Mouse (Mus musculus): ENCODE results near the gene Gm37240.
A peak's percentile ranks its signal among the peaks of the same experiment; 100 is the strongest.

Gm37240 gene

DNA sequence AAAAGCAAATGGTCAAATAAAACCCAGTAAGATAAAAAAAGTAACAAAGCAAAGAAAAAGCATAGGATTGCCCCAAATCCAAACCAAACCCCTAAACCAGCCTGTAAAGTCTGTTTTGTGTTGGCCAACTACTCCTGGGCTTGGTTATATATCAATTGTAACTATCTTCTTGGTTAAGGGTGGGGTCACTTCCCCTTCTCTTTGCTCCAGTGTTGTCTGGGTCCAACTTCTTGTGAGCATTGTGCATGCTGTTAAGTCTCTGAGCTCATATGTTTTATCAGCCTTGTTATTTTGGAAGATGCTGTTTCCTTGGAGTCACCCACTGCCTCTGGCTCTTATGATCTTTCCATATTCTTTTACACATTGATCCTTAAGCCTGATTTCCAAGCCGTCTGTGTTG lies 1032.9 kb downstream of the Gm37240 start:
- no peak for DNase-seq

DNA sequence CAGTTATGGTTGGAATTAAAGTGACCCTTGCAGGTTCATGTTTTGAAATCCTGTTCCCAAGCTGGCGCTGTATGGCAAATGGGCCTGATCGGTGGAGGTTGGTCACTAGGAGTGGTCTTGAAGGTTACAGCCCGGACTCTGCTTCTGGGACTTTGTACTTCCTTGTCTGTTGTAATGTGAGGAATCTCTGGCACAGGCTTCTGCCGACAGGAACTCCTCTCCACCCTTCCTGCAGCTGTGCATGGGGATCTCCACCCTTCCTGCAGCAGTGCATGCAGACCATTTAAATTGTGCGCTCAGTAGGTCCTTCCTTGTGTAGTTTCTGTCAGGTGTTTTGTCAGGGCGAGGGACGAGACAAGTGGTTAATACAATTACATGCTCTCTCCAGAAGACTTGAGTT lies 1034.4 kb downstream of the Gm37240 start:
- no peak for DNase-seq

DNA sequence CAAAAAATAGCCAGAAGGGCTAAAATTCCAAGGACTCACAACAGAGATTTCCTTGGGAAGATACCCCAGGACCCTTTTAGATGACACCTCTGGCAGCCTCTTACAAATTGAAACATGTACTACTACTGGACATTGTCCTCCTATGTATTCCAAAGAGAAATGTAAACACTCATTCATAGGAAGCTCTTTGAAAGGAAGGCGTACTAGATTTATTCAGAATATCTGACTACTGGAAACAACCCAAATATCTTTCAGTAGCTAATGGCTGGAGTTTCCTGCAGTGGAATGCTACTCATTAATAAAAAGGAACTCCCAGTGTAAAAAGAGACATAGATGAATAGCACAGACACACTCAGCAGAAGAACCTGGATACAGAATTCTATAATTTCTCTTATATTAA lies 1035.5 kb downstream of the Gm37240 start:
- DNase-seq = no peak

DNA sequence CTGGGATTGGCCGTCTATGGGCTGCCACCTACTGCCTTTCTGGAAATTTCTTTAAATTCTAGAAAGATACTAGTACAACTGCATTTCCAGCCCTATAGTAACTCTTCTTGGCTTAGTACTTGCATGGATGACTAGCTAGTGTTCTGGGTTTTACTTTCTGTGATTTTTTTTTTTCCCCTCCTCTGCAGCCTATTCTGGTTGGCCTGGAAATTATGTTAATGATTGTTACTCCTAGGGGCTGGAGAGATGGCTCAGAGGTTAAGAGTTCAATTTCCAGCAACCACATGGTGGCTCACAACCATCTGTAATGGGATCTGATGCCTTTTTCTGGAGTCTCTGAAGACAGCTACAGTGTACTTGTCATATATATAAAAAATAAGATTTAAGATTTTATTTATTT lies 1036.9 kb downstream of the Gm37240 start:
- no peak for DNase-seq

DNA sequence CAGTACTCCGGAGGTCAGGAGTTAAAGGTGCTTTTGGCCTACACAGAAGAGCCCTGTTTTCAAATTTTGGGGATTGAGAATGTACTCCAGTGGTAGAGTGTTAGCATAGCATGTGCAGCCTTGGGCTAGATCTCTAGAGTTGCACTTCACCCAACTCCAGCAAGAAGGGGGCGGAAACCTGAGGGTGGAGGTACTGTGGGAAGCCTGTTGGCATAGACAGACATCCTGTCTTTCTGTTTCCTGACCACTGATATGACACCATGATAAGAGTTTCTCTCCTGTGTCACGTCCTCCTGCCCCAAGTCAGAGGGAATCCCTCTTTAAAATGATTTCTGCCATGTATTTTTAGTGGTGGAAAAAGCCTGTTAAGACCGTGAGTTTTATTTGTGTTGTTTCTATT lies 1038.5 kb downstream of the Gm37240 start:
- no peak for DNase-seq

DNA sequence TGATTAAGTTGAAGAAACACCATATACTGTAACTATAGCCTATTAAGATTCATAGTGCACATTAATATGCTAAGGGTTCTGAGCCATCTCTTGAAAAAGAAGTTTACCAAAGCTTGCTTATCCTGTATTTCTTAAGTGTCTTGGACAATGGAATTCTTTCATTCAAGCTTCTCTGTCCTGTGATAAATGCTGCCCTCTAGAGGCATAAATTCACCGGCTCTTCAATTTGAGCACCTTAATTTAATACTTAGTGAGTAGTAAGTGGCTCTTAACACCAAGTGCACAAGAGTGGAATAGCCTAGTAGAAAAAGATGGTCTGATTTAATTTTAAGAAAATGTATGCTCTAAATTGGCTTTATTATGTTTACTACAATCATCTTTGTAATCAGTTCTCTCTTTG lies 1043.7 kb downstream of the Gm37240 start:
- no peak for DNase-seq

DNA sequence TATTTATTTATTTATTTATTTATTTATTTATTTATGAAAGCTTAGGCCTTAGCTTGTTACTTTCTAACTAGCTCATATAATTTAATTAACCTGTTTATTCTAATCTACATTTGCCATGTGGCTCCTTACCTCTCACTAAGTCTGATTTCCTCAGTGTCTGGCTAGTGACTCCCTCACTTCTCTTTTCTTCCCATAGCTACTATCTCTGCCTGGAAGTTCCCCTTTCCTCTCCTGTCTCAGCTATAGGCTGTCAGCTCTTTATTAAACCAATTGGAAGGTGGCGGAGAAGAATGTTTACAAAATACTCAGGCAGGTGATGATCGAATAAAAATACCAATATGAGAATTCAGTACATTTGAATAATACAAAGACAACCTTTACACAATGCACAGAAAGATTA lies 1044.5 kb downstream of the Gm37240 start:
- no peak for DNase-seq

DNA sequence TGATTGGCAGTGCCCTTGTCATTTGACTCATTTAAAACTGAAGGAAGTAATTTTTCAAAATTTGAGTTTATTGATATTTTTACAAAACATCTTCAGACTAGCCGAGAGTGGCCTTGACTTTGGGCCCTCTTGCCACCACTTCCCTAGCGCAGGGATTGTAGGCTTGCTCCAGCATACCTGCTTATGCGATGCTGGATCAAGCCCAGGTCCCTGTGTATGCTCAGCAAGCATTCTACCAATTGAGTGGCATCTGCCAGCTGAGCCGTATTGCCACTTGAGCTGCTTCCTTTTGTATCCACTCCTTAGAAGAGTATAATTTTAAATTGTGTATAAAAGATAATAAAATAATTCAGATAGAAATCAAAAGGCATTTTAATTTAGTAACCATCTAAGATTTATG lies 1046.0 kb downstream of the Gm37240 start:
- DNase-seq = no peak

DNA sequence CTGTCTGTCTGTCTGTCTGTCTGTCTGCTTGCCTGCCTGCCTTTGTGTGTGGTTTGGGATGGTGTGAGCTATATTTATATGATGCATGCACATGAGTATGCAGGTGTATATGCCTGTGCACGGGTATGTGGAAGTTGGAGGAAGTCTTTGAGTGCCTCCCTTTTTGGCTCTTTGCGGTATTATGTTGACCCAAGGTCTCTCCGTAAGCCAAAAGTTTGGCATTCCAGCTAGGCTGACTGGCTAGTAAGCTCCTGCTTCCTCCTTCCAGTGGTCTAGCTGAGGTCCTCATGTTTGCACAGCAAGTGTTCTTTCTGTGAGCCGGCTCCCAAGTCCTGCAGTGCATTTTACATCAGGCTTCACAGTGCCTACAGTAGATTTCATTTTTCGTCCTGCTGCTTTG lies 1047.8 kb downstream of the Gm37240 start:
- DNase-seq = no peak

DNA sequence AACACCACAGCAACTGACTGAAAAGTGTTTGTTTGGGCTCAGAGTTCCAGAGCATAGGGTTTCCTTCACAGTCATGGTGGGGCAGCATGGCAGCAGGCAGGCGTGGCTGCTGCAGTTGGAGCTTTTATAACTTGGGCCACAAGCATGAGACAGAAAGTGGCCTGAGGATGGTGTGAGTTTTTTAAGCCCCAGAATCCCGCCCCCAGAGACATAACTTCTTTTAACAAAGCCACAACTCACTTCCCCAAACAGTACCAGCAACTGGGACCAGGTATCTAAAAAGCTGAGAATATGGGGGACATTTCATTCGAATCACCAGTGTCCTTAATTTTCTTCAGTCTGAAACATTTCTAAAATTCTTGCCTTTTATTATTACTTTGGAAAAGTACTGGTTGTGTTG lies 1049.3 kb downstream of the Gm37240 start:
- DNase-seq = no peak

DNA sequence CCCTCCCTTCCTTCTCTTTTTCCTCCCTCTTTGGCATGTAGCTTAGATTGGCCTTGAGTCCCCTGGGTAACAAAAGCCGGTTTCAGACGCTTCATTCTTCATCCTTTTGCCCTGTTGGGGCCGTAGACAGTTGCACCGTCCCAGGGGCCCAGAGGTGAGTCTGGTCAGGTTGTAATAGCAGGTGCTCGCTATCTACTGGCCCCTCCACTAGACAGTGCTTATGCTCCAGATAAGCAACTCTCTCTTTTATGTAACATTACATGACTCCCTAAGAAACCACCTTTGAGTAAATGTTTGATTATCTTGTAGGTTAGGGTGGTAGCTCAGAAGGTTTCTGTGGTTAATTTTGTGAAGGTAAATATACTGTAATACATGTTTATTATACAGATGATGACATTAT lies 1051.3 kb downstream of the Gm37240 start:
- DNase-seq = no peak

DNA sequence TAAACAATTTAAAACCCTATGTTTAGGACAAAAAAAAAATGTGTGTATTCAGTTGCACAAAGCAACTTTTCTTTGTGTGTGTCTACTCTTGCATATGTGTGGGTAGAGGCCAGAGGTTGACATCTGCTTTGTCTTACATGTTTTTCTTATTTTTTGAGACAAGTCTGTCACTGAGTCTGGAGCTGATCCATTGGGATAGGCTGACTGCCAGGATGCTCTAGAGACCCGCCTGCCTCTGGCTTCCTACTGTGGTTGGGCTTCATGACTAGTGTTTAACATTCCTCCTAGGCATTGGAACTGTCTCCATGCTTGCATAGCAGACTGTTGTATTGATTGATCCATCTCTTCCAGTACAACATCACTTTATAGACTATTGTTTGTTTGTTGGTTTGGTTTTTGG lies 1058.0 kb downstream of the Gm37240 start:
- no peak for DNase-seq

DNA sequence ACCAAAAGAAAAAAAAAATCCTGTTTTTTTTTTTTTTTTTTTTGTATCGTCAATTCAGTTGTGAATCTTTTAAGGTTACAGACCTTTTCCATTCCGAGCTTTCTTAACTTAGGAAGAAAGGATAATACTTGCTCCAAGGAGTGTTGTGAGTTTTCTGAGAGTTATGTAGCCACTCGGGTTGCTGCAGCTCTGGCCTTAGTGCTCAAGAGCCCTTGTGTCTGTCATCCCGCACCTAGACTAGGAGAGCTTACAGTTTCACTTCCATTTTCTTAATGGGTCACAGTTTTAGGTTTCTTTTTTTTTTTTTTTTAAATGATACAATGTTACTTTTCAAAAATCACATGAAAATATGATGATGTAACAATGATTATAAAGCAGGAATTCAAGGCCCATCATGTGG lies 1059.7 kb downstream of the Gm37240 start:
- no peak for DNase-seq

DNA sequence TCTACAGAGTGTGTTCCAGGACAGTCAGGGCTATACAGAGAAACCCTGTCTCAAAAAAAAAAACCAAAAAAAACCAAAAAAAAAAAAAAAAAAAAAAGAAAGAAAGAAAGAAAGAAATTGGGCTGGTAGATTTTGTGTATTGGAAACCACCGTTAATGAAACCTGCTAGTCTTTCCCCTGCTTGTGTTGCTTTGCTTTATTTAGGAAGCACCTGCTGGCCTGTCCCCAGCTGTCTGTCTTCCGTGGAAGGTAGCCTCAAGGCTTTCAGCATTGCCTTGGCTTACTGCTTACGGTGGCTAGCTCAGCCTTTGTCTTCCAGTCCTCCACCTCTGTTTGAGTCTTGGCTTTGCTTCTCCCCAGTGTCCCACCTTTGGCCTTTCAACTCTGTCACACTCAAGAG lies 1060.4 kb downstream of the Gm37240 start:
- DNase-seq = no peak

DNA sequence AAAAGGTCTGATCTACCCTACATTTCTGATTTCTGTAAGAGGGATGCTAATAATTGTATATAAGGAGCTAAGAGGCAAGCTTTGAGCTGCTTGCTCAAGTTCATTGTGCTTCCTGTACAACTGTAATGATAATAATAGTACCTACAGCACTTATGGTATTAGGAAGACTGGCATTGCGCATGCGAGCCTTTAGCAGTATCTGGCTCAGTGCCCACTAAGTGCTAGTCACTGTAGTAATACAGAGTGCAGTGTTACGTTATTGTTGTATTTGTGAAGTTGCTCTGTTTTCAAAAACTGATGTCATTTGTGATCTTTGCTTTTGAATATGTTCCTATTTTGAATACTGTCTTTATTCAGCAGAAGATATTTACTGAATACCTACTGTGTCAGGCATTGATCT lies 1060.9 kb downstream of the Gm37240 start:
- no peak for DNase-seq

DNA sequence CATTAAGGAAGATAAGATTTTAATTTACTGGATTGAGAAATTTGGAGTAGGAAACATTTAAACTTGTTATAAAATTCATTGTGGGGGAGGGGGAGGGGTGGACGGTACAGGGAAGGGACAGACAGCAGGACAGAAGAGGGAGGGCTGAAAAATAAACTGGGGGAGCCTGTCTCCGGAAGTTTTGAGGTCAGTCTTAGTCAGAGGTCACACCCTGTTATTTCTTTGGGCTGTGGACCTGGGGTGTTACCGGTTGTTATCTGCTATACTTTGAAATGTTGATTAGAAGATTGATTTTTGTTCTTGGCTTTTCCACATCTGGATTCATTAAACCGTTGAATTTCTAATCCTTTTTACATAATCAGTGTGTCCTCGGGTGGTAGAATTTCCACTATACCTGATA lies 1061.3 kb downstream of the Gm37240 start:
- no peak for DNase-seq

DNA sequence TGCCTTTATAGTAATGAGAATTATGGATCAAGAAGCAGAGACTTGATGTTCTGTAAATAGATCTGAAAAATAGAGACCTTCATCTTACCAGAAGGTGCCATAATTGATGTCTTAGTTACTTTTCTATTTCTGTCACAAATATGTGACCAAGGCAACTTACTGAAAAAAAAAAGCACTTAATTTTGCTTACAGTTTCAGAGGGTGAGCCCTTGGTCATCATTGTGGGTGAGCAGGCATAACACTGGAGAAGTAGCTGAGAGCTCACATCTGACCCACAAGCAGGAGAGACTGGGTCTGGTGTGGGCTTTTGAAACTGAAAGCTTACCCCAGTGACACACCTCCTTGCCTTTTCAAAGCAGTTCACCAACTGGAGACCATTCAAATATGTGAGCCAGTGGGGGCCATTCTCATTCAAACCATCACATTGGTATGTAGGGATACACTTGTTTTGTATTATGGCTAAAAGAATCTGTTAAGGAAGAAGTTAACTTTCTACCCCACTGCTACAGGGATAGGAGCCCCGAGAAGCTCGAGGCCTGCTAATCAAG lies 1066.6 kb downstream of the Gm37240 start:
- no peak for DNase-seq

DNA sequence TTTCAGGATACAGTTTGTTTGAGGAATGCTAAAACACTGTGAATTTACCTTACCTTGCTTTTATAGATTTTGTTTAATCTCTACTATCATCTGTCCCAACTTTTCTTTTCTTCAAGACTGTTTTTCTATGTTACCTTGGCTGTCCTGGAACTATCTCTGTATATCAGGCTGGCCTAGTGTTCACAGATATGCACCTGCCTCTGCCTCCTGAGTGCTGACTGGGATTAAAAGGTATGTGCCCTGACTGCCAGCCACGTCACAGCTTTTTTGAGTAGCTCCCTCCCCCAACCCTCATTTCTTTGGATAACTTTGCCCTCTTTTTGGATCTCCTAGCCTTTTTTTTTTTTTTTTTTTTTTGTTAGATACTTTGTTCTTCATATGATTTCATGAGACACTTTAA lies 1070.4 kb downstream of the Gm37240 start:
- DNase-seq = no peak

DNA sequence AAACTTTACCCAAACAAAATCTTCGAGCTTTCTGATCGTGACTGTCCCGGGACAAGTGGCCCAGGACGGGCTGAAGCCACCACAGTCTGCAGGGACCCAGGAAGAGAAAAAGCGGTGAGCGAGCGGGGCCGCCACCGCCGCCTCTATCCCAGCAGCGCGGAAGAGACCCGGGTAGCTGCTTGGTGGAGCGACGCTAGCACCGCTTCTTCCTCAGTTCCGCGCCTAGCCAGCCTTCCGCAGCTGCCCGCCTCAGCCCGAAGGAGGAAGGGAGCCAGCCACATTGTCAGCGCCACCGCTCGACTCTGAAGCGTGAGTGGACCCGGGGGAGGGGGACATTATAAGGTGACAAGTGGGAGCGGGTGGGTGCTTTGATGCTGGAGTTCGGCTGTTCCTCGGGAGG lies 1071.9 kb downstream of the Gm37240 start:
- peak; percentile 20 for DNase-seq

DNA sequence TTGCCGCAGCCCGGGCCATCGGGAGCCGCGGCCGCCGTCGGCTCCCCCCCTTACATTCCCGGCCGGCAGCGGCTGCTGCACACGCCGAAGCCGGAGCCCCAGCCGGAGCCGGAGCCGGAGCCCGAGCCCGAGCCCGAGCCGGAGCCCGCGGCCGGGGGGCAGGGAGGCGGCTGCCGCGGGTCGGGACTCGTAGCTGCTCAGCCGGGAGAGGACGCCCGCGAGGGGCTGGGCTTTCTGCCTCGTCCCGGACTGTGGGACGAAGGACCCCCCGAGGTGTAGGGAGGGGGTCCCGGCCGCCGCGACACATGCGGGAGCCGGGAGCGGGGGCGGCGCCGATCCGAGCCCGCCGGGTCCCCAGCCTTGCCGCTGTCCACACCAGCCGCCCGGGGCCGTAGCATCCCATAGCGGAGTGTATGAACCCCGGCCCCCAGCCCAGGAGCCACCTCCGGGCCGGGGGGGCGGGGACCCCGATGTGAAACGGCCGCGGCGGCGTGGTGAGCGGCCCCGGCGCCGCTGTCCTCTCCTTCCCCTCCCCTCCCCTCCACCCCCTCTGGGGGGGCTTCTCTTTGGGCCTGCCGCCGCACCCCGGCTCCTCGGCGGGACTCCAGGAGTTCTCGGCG lies 1072.4 kb downstream of the Gm37240 start, which contains the start of gene Fbxw7:
Fbxw7 (plus strand) TSS at position 507 of the 620 bp plus-strand sequence.
- DNase-seq = peak; percentile 61

DNA sequence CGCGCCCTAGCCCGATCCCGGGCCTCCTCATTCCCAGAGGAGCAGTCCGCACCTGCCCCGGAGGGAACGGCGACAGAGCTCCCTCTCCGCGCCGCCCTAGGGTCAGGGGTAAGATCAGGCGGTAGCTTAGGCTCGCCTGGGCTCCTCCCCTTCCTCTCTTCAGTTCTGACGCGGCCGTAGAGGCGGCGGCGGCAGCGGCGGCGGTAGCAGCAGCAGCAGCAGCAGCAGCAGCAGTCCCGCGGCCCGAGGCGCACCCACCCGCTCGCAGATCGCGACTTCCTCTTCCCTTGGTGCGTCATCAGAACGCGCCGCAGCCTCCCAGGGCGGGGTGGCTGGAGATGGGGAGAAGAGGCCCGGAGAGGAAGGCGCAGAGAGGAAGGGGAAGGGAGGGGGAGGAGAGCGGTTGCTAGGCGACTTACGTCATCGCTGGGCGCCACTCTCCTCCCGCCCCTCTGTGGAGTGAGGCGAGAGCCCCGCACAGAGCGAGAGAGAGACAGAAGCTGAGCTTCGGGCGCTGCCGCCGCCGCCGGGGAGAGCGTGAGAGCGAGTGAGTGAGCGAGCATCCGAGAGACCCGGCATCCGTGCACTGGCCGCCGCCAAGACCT lies 1073.1 kb downstream of the Gm37240 start:
- peak; percentile 100 for DNase-seq

DNA sequence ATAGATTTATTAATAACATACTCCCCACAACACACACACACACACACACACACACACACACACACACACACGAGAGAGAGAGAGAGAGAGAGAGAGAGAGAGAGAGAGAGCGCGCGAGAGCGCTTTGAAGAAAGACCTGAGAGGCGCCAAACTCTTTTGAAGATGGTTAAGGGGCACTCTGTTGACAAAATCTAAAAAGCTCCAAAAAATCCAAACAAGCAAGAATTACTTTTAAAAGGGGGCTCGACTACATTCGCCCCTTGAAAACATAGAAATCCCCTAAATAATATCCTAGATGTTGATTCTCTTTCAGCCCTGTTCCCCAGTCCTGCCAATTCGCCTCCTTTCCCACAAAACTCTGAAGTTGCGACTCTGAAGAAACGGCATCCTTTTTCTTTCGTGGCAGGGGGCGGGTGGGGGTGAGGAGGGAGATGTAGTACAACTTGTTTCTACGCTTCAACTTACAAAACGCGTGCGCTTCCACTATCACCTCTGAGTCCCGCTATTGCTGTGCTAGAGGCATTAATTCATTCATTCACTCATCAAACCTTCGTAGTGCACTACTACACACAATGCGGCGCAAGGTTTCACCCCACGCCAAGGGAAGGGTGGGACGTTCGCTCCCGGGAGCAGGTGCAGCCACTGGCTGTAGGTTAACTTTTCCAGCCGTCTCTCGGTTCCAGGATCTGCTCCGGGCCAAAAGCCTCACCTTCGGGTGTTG lies 1073.7 kb downstream of the Gm37240 start:
- DNase-seq = no peak

DNA sequence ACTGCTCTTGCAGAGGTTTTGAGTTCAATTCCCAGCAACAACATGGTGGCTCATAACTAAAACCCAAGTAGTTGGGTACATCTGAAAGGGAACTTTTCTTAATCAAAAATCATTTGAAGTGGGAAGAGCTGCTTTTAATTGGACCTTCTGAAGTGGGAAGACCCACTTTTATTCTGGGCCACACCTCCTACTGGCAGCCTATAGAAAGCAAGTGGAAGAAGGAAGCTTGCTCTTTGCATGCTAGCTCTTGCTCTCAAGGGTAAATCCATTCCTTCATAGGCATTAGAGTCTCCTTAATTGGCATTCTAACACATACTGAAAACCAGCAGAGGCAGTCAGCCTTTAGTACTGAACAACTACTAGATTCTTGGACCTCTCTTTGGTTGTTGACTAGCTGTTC lies 1076.5 kb downstream of the Gm37240 start:
- DNase-seq = no peak

DNA sequence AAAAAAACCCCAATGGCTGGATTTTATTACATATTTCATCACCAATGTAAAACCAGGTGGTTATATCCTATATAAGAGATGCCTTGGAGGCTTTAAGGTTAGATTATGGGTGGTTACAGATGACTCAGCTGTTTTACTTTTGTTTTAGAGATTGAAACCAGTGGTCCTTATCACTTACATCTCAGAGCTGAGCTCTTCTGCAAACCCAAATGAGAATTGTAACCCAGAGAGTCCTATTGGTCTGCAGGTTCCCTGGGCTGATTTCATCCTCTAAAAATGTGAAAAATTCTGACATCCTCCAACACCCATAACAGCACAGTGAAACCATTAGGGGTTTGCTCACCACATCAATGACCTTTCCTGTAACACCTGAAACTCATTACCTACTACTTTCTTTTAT lies 1078.4 kb downstream of the Gm37240 start:
- DNase-seq = no peak
